Mouse (Mus musculus) embryonic fibroblast, embryonic 13.5 days (primary cell): Measurements from ENCODE around the gene Itga3. TPM values are rescaled to one million over a fixed set of nuclear protein-coding genes. Genes with fewer than 3 reads are reported as not detected.

Source experiments
- H3K27ac ChIP-seq: 2 replicates; pipeline ENCODE4 v1.5.1; 2012; ENCODE audit warnings: low read length, control low read depth, inconsistent platforms; ENCODE audit not compliant: insufficient read depth
- H3K4me1 ChIP-seq: 2 replicates; pipeline ENCODE4 v1.6.1; 2011; ENCODE audit warnings: low read length; ENCODE audit not compliant: control insufficient read depth, insufficient read depth
- H3K4me3 ChIP-seq: 2 replicates; pipeline ENCODE4 v1.5.1; 2011; ENCODE audit warnings: mild to moderate bottlenecking, control low read depth, low read length; ENCODE audit not compliant: insufficient read depth
- CTCF ChIP-seq: IDR thresholded peaks from 2 replicates; pipeline ENCODE4 v1.5.1; 2011; ENCODE audit warnings: mild to moderate bottlenecking, control low read depth, low read length, moderate library complexity, borderline replicate concordance; ENCODE audit not compliant: insufficient read depth
- POLR2A ChIP-seq: IDR thresholded peaks from 2 replicates; pipeline ENCODE4 v1.6.1; 2011; ENCODE audit warnings: low read depth, mild to moderate bottlenecking, control low read depth, low read length, moderate library complexity
- polyA plus RNA-seq: library from polyadenylated mRNA; stranded (reverse); fragments of >200 nt; gene quantifications from 2 replicates; pipeline ENCODE4 v1.2.4, GENCODE M21; 2011; ENCODE audit warnings: low read depth; ENCODE audit not compliant: missing spikeins, insufficient read length

Itga3 gene
- polyA plus RNA-seq, 1 experiment, result 6.9 TPM

DNA sequence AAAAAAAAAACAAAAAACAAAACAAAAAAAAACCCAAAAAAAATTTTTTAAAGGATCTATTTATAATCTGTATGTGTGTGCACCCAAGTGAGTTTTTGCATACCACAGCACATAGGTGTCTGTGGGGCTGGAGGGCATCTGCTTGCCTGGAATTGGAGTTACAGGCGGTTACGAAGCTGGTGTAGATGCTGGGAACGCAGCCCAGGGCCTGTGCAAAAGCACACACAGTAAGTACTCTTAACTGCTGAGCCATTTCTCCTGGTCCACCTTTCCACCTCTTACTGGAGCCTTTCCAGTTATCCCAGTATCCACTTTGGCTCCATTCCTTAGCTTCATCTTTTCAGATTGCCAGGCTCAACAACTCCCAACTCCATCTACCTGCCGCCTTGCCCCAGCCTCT lies 33.5 kb downstream of the Itga3 start:
- Histone ChIP-seq H3K4me1 (no peaks in the 10 kb centered on the region), H3K4me3 (no peak overlapping the region), H3K27ac (no peak overlapping the region)
- TF ChIP-seq POLR2A, result no peak
- no peak for TF ChIP-seq CTCF

DNA sequence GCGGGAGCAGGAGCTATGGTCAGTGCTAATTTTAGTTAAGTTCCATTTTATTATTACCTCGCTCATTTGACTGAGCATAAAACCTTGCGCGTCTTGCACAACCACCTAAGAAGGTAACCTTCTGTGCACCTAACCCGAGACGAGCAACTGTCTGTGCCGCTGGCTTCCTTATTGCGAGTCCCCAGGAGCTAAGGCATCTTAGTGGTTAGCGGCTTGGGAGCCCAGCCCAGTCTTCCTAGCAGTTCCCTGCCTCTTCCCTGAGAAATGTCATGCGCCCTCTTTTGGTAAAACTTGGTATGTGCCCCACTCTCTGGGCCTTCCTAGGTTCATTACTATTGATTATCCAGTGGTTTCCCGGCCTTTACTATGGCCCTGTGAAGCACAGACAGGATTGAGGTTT lies 34.5 kb downstream of the Itga3 start:
- Histone ChIP-seq H3K4me1 (no peaks in the 10 kb centered on the region), H3K4me3 (peak overlapping the region; percentile 31), H3K27ac (no peak overlapping the region)
- no peak for TF ChIP-seq CTCF
- peak; percentile 45; the same call in 1 of the 2 replicates for TF ChIP-seq POLR2A

DNA sequence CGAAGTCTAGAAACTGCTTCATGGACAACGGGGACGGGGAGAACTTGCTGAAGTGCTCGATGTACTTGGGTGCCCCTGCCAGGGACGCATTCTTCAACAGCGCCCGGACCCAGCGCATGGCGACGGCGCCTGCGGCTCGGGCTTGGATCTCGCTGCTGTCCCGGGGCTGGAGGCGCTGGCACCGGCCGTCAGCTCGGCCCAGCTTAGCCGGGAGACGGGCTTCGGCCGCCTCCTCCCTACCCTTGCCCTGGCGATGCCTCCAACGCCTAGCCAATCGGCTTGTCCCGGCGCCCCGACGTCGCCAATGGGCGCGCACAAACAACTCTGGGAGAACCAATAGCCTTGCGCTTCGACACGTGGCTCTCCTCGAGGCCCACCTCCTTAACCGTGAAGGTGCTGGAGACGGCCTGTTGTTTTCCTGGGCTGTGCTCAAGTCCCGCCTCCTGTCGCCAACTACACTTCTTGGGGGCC lies 35.4 kb downstream of the Itga3 start, which contains the start of gene Pdk2:
Gene Pdk2, minus strand, starts transcription at position 216 of the 471 bp plus-strand sequence.
- H3K27ac ChIP-seq, result no peak within 1 kb of the TSS
- peak within 1 kb of the TSS; percentile 72 for H3K4me3 ChIP-seq
- no peaks in the 10 kb centered on the region for H3K4me1 ChIP-seq
- TF ChIP-seq CTCF (no peak), POLR2A (peak; percentile 62)

GRCm38 (mm10) chr11:95040491-95041138 lies 36.0 kb downstream of the Itga3 start:
- Histone ChIP-seq H3K27ac (no peak overlapping the region), H3K4me1 (no peaks in the 10 kb centered on the region), H3K4me3 (peak overlapping the region; percentile 72)
- no peak for TF ChIP-seq CTCF
- TF ChIP-seq POLR2A, result no peak

DNA sequence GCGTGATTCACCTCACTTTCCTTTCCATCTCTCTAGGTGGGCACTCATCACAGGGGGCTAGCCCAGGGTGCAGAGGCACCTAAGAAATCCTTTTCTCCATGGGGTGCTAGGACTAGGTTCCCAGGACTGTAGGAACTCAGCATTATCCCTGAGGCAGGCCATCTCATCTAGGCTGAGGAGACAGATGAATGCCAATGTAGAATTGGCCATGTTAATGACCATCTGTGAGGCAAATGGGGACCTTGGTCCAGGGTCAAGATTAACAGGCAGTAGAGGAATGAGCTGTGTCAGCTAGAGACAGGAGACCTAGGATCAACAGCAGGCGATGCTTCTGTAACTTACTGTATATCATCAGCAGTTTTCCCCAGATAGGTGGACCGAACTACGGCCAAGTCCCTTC lies 36.8 kb downstream of the Itga3 start:
- H3K4me3 ChIP-seq, result no peak overlapping the region
- no peak for TF ChIP-seq POLR2A
- H3K27ac ChIP-seq, result no peak overlapping the region
- H3K4me1 ChIP-seq, result no peaks in the 10 kb centered on the region

DNA sequence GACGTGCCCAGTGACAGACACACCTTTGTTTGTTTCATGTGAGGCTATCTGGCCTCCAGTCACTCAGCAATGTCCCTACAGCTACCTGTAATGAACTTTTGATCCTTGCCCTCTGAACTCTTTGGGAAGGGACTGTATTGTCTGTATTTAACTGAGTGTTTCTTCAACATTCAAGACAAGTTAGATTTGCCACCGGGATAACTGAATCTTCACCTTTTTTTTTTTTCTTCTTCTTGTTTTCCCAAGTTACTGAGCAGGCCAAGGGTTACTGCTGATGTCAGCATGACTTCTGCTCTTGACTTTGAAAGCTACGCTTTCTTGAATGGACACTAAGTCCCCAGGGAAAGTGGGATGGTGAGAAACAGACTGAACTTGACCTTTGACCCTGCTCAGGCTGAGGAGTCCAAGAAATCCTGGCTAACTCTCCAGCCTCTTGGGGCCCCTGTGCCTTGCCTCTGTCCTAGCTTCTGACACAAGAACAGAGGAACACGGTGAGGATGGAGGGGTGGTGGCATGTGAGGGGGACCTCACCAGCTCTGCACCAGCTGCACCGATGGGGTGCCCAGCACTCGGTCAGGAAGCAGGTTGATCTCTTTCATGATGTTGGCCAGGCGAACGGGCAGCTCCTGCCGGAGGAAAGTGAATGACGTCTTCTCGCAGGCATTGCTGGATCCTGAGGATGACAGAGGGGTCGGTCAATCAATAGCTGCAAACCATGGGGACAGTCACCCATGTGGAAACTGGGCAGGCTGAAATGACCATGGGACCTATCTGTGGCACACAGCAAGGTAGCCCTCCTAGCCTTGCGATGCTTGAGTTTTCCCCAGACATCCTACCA lies 37.6 kb downstream of the Itga3 start:
- H3K4me3 ChIP-seq, result no peak overlapping the region
- no peak for TF ChIP-seq POLR2A
- no peak for TF ChIP-seq CTCF
- H3K27ac ChIP-seq, result no peak overlapping the region
- H3K4me1 ChIP-seq, result no peaks in the 10 kb centered on the region

- Histone ChIP-seq H3K27ac (no peak overlapping the region), H3K4me1 (no peaks in the 10 kb centered on the region), H3K4me3 (no peak overlapping the region)
- TF ChIP-seq CTCF (no peak), POLR2A (no peak)
Measured at GRCm38 (mm10) chr11:95038156-95038817, 38.3 kb downstream of the Itga3 start.

DNA sequence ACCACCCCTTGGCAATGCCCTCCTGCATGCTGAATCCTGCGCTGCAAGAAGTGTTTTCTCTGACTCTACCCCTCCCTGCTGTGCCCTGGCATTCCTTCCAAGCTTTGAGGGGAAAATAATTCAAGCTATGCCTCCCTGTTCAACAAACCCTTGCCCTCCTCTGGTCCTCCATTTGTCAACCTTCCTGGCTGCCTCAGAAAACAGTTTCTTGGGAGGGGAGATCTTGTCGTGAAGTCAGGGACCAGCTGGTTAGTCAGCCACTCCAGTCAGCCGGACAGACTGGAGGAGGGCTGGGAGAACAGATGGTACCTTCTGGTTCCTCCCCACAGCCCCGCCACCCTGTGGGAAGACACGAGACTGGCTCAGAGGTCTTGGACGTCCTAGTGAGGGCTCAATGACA lies 39.3 kb downstream of the Itga3 start:
- Histone ChIP-seq H3K4me1 (no peaks in the 10 kb centered on the region), H3K27ac (no peak overlapping the region), H3K4me3 (no peak overlapping the region)
- TF ChIP-seq CTCF (no peak), POLR2A (no peak)

- H3K4me1 ChIP-seq, result no peaks in the 10 kb centered on the region
- H3K27ac ChIP-seq, result no peak overlapping the region
- H3K4me3 ChIP-seq, result no peak overlapping the region
- TF ChIP-seq CTCF (no peak), POLR2A (no peak)
Measured at GRCm38 (mm10) chr11:95036521-95036920, 40.1 kb downstream of the Itga3 start.

DNA sequence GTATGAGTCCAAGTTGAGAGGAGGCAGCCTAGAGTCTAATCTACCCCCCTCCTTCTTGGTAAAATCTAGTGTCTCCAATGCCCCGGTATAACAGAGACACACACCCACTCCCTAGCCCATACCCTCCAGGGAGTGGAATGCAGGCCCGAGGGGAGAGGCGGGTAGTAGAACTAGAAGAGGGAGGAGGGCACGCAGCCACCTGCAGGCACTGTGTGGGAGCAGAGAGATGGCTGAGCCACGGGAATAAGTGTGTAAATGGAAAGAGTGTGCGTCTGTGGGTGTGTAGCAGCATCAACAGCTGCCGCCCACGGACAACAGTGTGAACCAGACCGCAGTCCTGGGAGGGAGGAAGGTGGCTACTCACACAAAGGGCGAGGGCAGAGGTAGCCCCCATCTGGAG lies 41.7 kb downstream of the Itga3 start:
- no peak for TF ChIP-seq CTCF
- no peak for TF ChIP-seq POLR2A
- H3K4me3 ChIP-seq, result no peak overlapping the region
- no peak overlapping the region for H3K27ac ChIP-seq
- no peaks in the 10 kb centered on the region for H3K4me1 ChIP-seq

- no peak overlapping the region for H3K27ac ChIP-seq
- TF ChIP-seq CTCF, result no peak
- TF ChIP-seq POLR2A, result no peak
- no peaks in the 10 kb centered on the region for H3K4me1 ChIP-seq
- H3K4me3 ChIP-seq, result no peak overlapping the region
Measured at GRCm38 (mm10) chr11:95033617-95034016, 43.0 kb downstream of the Itga3 start.
